Mouse (Mus musculus): ENCODE results near the gene Swi5. TPM values are rescaled to one million over a fixed set of nuclear protein-coding genes. Genes with fewer than 3 reads are reported as not detected.

The Swi5 gene
- polyA plus RNA-seq, 1 experiment from 2014 or later = 380 TPM

GRCm38 (mm10) chr2:32319586-32320580, 32.0 kb upstream of the Swi5 start:
- H3K27ac ChIP-seq = peak overlapping the region; percentile 87
- no peak overlapping the region for H3K4me3 ChIP-seq
- no peaks in the 10 kb centered on the region for H3K36me3 ChIP-seq
- H3K9me3 ChIP-seq (replicated peaks) = no peaks in the 10 kb centered on the region
- H3K4me2 ChIP-seq (replicated peaks) = no peak overlapping the region
- 47% methylated on average over 9 of the region's 9 CpGs for WGBS
- peaks cover 33% of the 10 kb centered on the region for H3K27me3 ChIP-seq
- ATAC-seq (ENCODE audit: low FRiP score) = no peak
- peaks cover 64% of the 10 kb centered on the region for H3K4me1 ChIP-seq
- H3K9ac ChIP-seq = 0 out of 2 replicates have a peak overlapping the region, but pooled peaks have one; percentile 14

- H3K36me3 ChIP-seq = no peaks in the 10 kb centered on the region
- peak overlapping the region; percentile 52 for H3K4me2 ChIP-seq (replicated peaks)
- peak overlapping the region; percentile 87 for H3K27ac ChIP-seq
- WGBS = 73% methylated on average over 14 of the region's 14 CpGs
- no peak for ATAC-seq (ENCODE audit: low FRiP score)
- no peaks in the 10 kb centered on the region for H3K9me3 ChIP-seq (replicated peaks)
- H3K4me3 ChIP-seq = peak overlapping the region; percentile 26
- H3K4me1 ChIP-seq = peaks cover 64% of the 10 kb centered on the region
- peaks cover 34% of the 10 kb centered on the region for H3K27me3 ChIP-seq
- H3K9ac ChIP-seq = peak overlapping the region; percentile 62
Measured at GRCm38 (mm10) chr2:32318709-32319585, 31.1 kb upstream of the Swi5 start.

GRCm38 (mm10) chr2:32317791-32318417, 30.0 kb upstream of the Swi5 start:
- Histone ChIP-seq H3K9ac (peak overlapping the region; percentile 62), H3K9me3 (replicated peaks) (no peaks in the 10 kb centered on the region), H3K27ac (peak overlapping the region; percentile 87), H3K27me3 (peaks cover 39% of the 10 kb centered on the region), H3K4me1 (peaks cover 57% of the 10 kb centered on the region), H3K36me3 (no peaks in the 10 kb centered on the region), H3K4me3 (peak overlapping the region; percentile 26), H3K4me2 (replicated peaks) (peak overlapping the region; percentile 52)
- ATAC-seq (ENCODE audit: low FRiP score) = peak; percentile 53
- 7% methylated on average over 18 of the region's 19 CpGs for WGBS

- Histone ChIP-seq H3K9ac (no peak overlapping the region), H3K27ac (peak overlapping the region; percentile 87), H3K4me3 (no peak overlapping the region), H3K4me2 (replicated peaks) (peak overlapping the region; percentile 52; the same call in 1 of the 2 replicates), H3K9me3 (replicated peaks) (no peaks in the 10 kb centered on the region), H3K4me1 (peaks cover 53% of the 10 kb centered on the region), H3K36me3 (no peaks in the 10 kb centered on the region), H3K27me3 (peaks cover 47% of the 10 kb centered on the region)
- ATAC-seq (ENCODE audit: low FRiP score) = no peak
- WGBS = 61% methylated on average over 20 of the region's 20 CpGs
Measured at GRCm38 (mm10) chr2:32316887-32317656, 29.2 kb upstream of the Swi5 start.

- Histone ChIP-seq H3K4me3 (no peak overlapping the region), H3K4me2 (replicated peaks) (no peak overlapping the region), H3K27me3 (peaks cover 51% of the 10 kb centered on the region), H3K27ac (peak overlapping the region; percentile 69), H3K9ac (no peak overlapping the region), H3K4me1 (peaks cover 61% of the 10 kb centered on the region), H3K9me3 (replicated peaks) (no peaks in the 10 kb centered on the region), H3K36me3 (no peaks in the 10 kb centered on the region; the same call in 1 of the 2 replicates)
- no peak for ATAC-seq (ENCODE audit: low FRiP score)
- WGBS = 24% methylated on average over 8 of the region's 8 CpGs
Measured at GRCm38 (mm10) chr2:32315751-32316150, 27.9 kb upstream of the Swi5 start.

- 94% methylated on average over 14 of the region's 14 CpGs for WGBS
- Histone ChIP-seq H3K36me3 (peaks cover 6% of the 10 kb centered on the region), H3K9ac (no peak overlapping the region), H3K27ac (peak overlapping the region; percentile 69; the same call in 1 of the 2 replicates), H3K27me3 (peaks cover 51% of the 10 kb centered on the region), H3K4me3 (no peak overlapping the region), H3K4me2 (replicated peaks) (no peak overlapping the region), H3K4me1 (peaks cover 62% of the 10 kb centered on the region), H3K9me3 (replicated peaks) (no peaks in the 10 kb centered on the region)
- ATAC-seq (ENCODE audit: low FRiP score) = no peak
Measured at GRCm38 (mm10) chr2:32314831-32315230, 27.0 kb upstream of the Swi5 start.

- peaks cover 36% of the 10 kb centered on the region for H3K27me3 ChIP-seq
- peak overlapping the region; percentile 46; the same call in 1 of the 2 replicates for H3K27ac ChIP-seq
Measured at GRCm38 (mm10) chr2:32312318-32312964, 24.6 kb upstream of the Swi5 start.

GRCm38 (mm10) chr2:32311443-32312317, 23.8 kb upstream of the Swi5 start:
- Histone ChIP-seq H3K4me2 (replicated peaks) (peak overlapping the region; percentile 94), H3K36me3 (peaks cover 28% of the 10 kb centered on the region), H3K27ac (peak overlapping the region; percentile 18; the same call in 1 of the 2 replicates), H3K9me3 (replicated peaks) (no peaks in the 10 kb centered on the region), H3K27me3 (peaks cover 28% of the 10 kb centered on the region), H3K4me3 (peak overlapping the region; percentile 54), H3K9ac (peak overlapping the region; percentile 86), H3K4me1 (peaks cover 35% of the 10 kb centered on the region)
- ATAC-seq (ENCODE audit: low FRiP score) = 0 out of 2 replicates have a peak, but pooled peaks have one; percentile 7
- WGBS = 10% methylated on average over 40 of the region's 42 CpGs

More at GRCm38 (mm10) chr2:32312318-32312964, 24.6 kb upstream of the Swi5 start:
- ATAC-seq (ENCODE audit: low FRiP score) = peak; percentile 62
- peaks cover 42% of the 10 kb centered on the region for H3K4me1 ChIP-seq
- H3K4me2 ChIP-seq (replicated peaks) = peak overlapping the region; percentile 94
- peak overlapping the region; percentile 86 for H3K9ac ChIP-seq
- peak overlapping the region; percentile 54 for H3K4me3 ChIP-seq
- H3K36me3 ChIP-seq = peaks cover 22% of the 10 kb centered on the region
- under 1% methylated on average over 53 of the region's 56 CpGs for WGBS
- no peaks in the 10 kb centered on the region for H3K9me3 ChIP-seq (replicated peaks)

GRCm38 (mm10) chr2:32310096-32310845, 22.4 kb upstream of the Swi5 start:
- Histone ChIP-seq H3K4me3 (no peak overlapping the region; the same call in 1 of the 2 replicates), H3K9me3 (replicated peaks) (no peaks in the 10 kb centered on the region), H3K9ac (no peak overlapping the region), H3K27me3 (peaks cover 21% of the 10 kb centered on the region; the same call in 1 of the 2 replicates), H3K4me1 (peaks cover 25% of the 10 kb centered on the region), H3K36me3 (peaks cover 42% of the 10 kb centered on the region), H3K4me2 (replicated peaks) (peak overlapping the region; percentile 94), H3K27ac (no peak overlapping the region)
- WGBS = 87% methylated on average over 18 of the region's 18 CpGs
- no peak for ATAC-seq (ENCODE audit: low FRiP score)

All from hindbrain, embryonic 12.5 days (tissue).